In genomic region chr11:31839084-31839460, GRCm38 (mm10) we compare ENCODE assay signal across 8 mouse cellular contexts. TPM values are rescaled to one million over a fixed set of nuclear protein-coding genes. Genes with fewer than 3 reads are reported as not detected.
DNase-seq lines count a peak whose midpoint lies in the region; ATAC-seq and TF ChIP-seq lines count a peak whose summit lies in the region.
"Had no signal": no experiment of that assay in that cellular context is flagged by ENCODE, and none has a peak within 500 bp of the region (broad histone marks: within the 10 kb centered on the region; RNA-seq: fewer than 3 reads in every experiment).

No protein-coding gene starts in this region.

- TF ChIP-seq CTCF in liver, adult 2 months (IDR thresholded peaks at IDR 0.05; ENCODE audit: low read depth, low read length) = no peak
- TF ChIP-seq CTCF in forebrain, postnatal 0 days (IDR thresholded peaks at IDR 0.05; ENCODE audit: low read depth) = no peak

- no peak for ATAC-seq in liver, embryonic 11.5 days (replicated peaks; ENCODE audit: low FRiP score)
- no peak for ATAC-seq in forebrain, postnatal 0 days
- peak; percentile 63 for ATAC-seq in hindbrain, embryonic 12.5 days (ENCODE audit: low FRiP score)

- H3K4me1 ChIP-seq in liver, adult 2 months (ENCODE audit: control insufficient read depth, insufficient read depth, low read length) = peaks cover 26% of the 10 kb centered on the region
- H3K4me1 ChIP-seq in liver, embryonic 11.5 days (replicated peaks; ENCODE audit: control insufficient read depth, insufficient read depth, low read length) = peaks cover 36% of the 10 kb centered on the region
- H3K4me1 ChIP-seq in forebrain, postnatal 0 days (ENCODE audit: insufficient read depth) = peaks cover 5% of the 10 kb centered on the region; the same call in 1 of the 2 replicates
- peaks cover 16% of the 10 kb centered on the region for H3K4me1 ChIP-seq in hindbrain, embryonic 12.5 days

- no peaks in the 10 kb centered on the region for H3K36me3 ChIP-seq in liver, adult 2 months (ENCODE audit: control insufficient read depth, insufficient read depth, low read length)
- no peaks in the 10 kb centered on the region for H3K36me3 ChIP-seq in liver, embryonic 11.5 days (ENCODE audit: control insufficient read depth, insufficient read depth, low read length)
- H3K36me3 ChIP-seq in forebrain, postnatal 0 days (ENCODE audit: insufficient read depth) = no peaks in the 10 kb centered on the region
- no peaks in the 10 kb centered on the region for H3K36me3 ChIP-seq in hindbrain, embryonic 12.5 days
- H3K36me3 ChIP-seq in myocyte (ENCODE audit: control insufficient read depth, insufficient read depth) = no peaks in the 10 kb centered on the region

- no peaks in the 10 kb centered on the region for H3K27me3 ChIP-seq in liver, adult 2 months (ENCODE audit: control insufficient read depth, insufficient read depth, low read length)
- no peaks in the 10 kb centered on the region for H3K27me3 ChIP-seq in liver, embryonic 11.5 days (replicated peaks; ENCODE audit: control insufficient read depth, insufficient read depth, low read length)
- no peaks in the 10 kb centered on the region for H3K27me3 ChIP-seq in forebrain, postnatal 0 days (ENCODE audit: insufficient read depth, low read length)
- H3K27me3 ChIP-seq in hindbrain, embryonic 12.5 days = no peaks in the 10 kb centered on the region
- H3K27me3 ChIP-seq in myocyte (ENCODE audit: control insufficient read depth, insufficient read depth, insufficient read length) = no peaks in the 10 kb centered on the region

- H3K9me3 ChIP-seq in liver, embryonic 11.5 days (ENCODE audit: control insufficient read depth, low read length) = no peaks in the 10 kb centered on the region
- no peaks in the 10 kb centered on the region for H3K9me3 ChIP-seq in forebrain, postnatal 0 days (ENCODE audit: low read length)
- no peaks in the 10 kb centered on the region for H3K9me3 ChIP-seq in hindbrain, embryonic 12.5 days (replicated peaks)

- no peak for DNase-seq in liver, adult 2 months (ENCODE audit: extremely low read depth, low read depth, low spot score)
- no peak for DNase-seq in liver, embryonic 11.5 days (ENCODE audit: low spot score)
- DNase-seq in forebrain, postnatal 0 days = no peak
- DNase-seq in right cerebral cortex, postnatal 10 days (ENCODE audit: low spot score in 2 of 2) = no peak
- DNase-seq in gastrocnemius, adult 18-20 months (ENCODE audit: low spot score) = no peak
- DNase-seq: thymus, postnatal 25 days had no signal

- no peaks in the 10 kb centered on the region for H3K79me2 ChIP-seq in liver, adult 2 months (ENCODE audit: control insufficient read depth, insufficient read depth, low read length)
- no peaks in the 10 kb centered on the region for H3K79me2 ChIP-seq in myocyte (ENCODE audit: control insufficient read depth, insufficient read depth)

- H3ac ChIP-seq in myocyte (ENCODE audit: control insufficient read depth, insufficient read length) = no peak overlapping the region

- 43% methylated on average over 6 of the region's 6 CpGs for WGBS in liver, adult 2 months
- 63% methylated on average over 6 of the region's 6 CpGs for WGBS in liver, embryonic 11.5 days
- WGBS in forebrain, postnatal 0 days = 13% methylated on average over 6 of the region's 6 CpGs
- 36% methylated on average over 6 of the region's 6 CpGs for WGBS in hindbrain, embryonic 12.5 days

- H3K27ac ChIP-seq in liver, adult 2 months (replicated peaks; ENCODE audit: insufficient read depth, low read depth, low read length) = peak overlapping the region; percentile 62
- H3K27ac ChIP-seq in liver, embryonic 11.5 days (ENCODE audit: low read depth, low read length) = no peak overlapping the region
- H3K27ac ChIP-seq in forebrain, postnatal 0 days (ENCODE audit: low read depth, low read length) = 0 out of 2 replicates have a peak overlapping the region, but pooled peaks have one; percentile 21
- H3K27ac ChIP-seq in hindbrain, embryonic 12.5 days = peak overlapping the region; percentile 62

- no peak for TF ChIP-seq POLR2A in liver, adult 2 months (IDR thresholded peaks at IDR 0.05; ENCODE audit: extremely low read depth, insufficient read depth, low read length)
- no peak for TF ChIP-seq POLR2A in myocyte (IDR thresholded peaks at IDR 0.05; ENCODE audit: insufficient read length, low read depth)

- no peak overlapping the region for H3K9ac ChIP-seq in liver, adult 2 months (ENCODE audit: low read depth, low read length)
- H3K9ac ChIP-seq in liver, embryonic 11.5 days (ENCODE audit: low read depth, low read length) = no peak overlapping the region
- H3K9ac ChIP-seq in forebrain, postnatal 0 days = no peak overlapping the region
- 0 out of 2 replicates have a peak overlapping the region, but pooled peaks have one; percentile 23 for H3K9ac ChIP-seq in hindbrain, embryonic 12.5 days

- no peak overlapping the region for H3K4me3 ChIP-seq in liver, adult 2 months (ENCODE audit: insufficient read depth, low read depth, low read length)
- no peak overlapping the region for H3K4me3 ChIP-seq in liver, embryonic 11.5 days (ENCODE audit: low read depth, low read length)
- H3K4me3 ChIP-seq in forebrain, postnatal 0 days (ENCODE audit: low read depth, low read length) = no peak overlapping the region
- no peak overlapping the region for H3K4me3 ChIP-seq in hindbrain, embryonic 12.5 days
- H3K4me3 ChIP-seq in myocyte = no peak overlapping the region

- no peak overlapping the region for H3K4me2 ChIP-seq in liver, embryonic 11.5 days
- no peak overlapping the region for H3K4me2 ChIP-seq in forebrain, postnatal 0 days (ENCODE audit: low read depth)
- no peak overlapping the region for H3K4me2 ChIP-seq in hindbrain, embryonic 12.5 days (replicated peaks)
- peak overlapping the region; percentile 10 for H3K4me2 ChIP-seq in myocyte (ENCODE audit: low read depth)

TF ChIP-seq in myocyte, 11 proteins besides CTCF, POLR2A, EP300 and RAD21:
- TF ChIP-seq POLR2AphosphoS2 (IDR thresholded peaks at IDR 0.05; ENCODE audit: insufficient read length, low read depth) (no peak), TCF3 (IDR thresholded peaks at IDR 0.05; ENCODE audit: insufficient read length, low read depth) (no peak), SRF (IDR thresholded peaks at IDR 0.05; ENCODE audit: control insufficient read depth, insufficient read length, low read depth) (no peak), CEBPB (IDR thresholded peaks at IDR 0.05; ENCODE audit: insufficient read depth, poor library complexity, severe bottlenecking) (no peak), MYOG (IDR thresholded peaks at IDR 0.05; ENCODE audit: control insufficient read depth in 1 of 3, insufficient read depth in 1 of 3, insufficient read length in 2 of 3, low read depth in 2 of 3) (no peak)

RNA-seq across cellular contexts. Expression of gene Cpeb4, which starts 32.9 kb away (rescaled TPM):
- total RNA-seq in liver, adult 2 months (2014; rRNA removed) = 30.6 and 37.0 TPM in 2 replicates
- 9.0 and 10.3 TPM in 2 replicates for polyA plus RNA-seq in liver, adult 2 months (2012; rRNA removed)
- 14.4 and 15.8 TPM in 2 replicates for polyA plus RNA-seq in liver, embryonic 11.5 days (2014; fragmentation: Nextera tagmentation; extraction: Ambion mirVana)
- total RNA-seq in forebrain, postnatal 0 days (2014; rRNA removed) = 70.4 and 102 TPM in 2 replicates
- polyA plus RNA-seq in forebrain, postnatal 0 days (2015; fragmentation: Nextera tagmentation; extraction: Ambion mirVana) = 10.0 and 14.2 TPM in 2 replicates
- 16.0 and 18.6 TPM in 2 replicates for polyA plus RNA-seq in hindbrain, embryonic 12.5 days (2016; fragmentation: Nextera tagmentation; extraction: Ambion mirVana)
- 4.2 TPM for polyA plus RNA-seq in myocyte (2012; fragmentation: generic; extraction: Trizol)
- total RNA-seq in gastrocnemius, adult 18-20 months (2021) = 100 to 1,000 TPM in 1 of 2 experiments, 10 to 100 TPM in 1; 98.3 to 115 TPM
